ENCODE assay signal across 8 mouse cellular contexts in the genomic region with DNA sequence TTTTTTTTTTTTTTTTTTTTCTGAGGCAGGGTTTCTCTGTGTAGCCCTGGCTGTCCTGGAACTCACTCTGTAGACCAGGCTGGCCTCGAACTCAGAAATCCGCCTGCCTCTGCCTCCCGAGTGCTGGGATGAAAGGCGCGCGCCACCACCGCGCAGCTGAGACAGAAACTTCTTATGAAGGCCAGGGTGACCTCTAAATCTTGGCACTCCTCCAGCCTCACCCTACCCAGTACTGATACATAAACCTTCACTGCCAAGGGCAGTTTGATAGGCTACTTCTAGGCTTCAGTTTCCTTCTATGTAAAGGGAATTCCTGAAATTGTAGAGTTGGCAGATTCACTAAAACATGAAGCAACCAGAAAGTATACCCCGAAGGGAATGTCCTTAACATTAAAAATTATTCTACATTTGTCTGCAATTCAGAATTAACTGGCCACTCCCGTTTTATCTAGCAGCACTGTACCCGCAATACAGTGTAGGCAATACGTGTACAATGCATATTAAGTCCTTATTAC. TPM values are rescaled to one million over a fixed set of nuclear protein-coding genes. Genes with fewer than 3 reads are reported as not detected.
DNase-seq lines count a peak whose midpoint lies in the region; ATAC-seq and TF ChIP-seq lines count a peak whose summit lies in the region.

No protein-coding gene starts in this region.

- no peak overlapping the region for H3K9ac ChIP-seq in hindbrain, embryonic 15.5 days
- H3K9ac ChIP-seq in liver, postnatal 0 days (replicated peaks): peak overlapping the region; percentile 61; the same call in 1 of the 2 replicates

- peak overlapping the region; percentile 91 for H3K4me3 ChIP-seq in embryonic facial prominence, embryonic 10.5 days
- H3K4me3 ChIP-seq in hindbrain, embryonic 15.5 days: peak overlapping the region; percentile 72
- H3K4me3 ChIP-seq in liver, postnatal 0 days (ENCODE audit: low read depth, low read length): peak overlapping the region; percentile 79

- H3K27ac ChIP-seq in embryonic facial prominence, embryonic 10.5 days (replicated peaks): peak overlapping the region; percentile 95
- peak overlapping the region; percentile 87 for H3K27ac ChIP-seq in hindbrain, embryonic 15.5 days (replicated peaks)
- H3K27ac ChIP-seq in liver, postnatal 0 days (ENCODE audit: low read depth): peak overlapping the region; percentile 97; the same call in 1 of the 2 replicates

- no peak for TF ChIP-seq EP300 in liver, postnatal 0 days (IDR thresholded peaks at IDR 0.05; ENCODE audit: low read depth)

- no peaks in the 10 kb centered on the region for H3K9me3 ChIP-seq in embryonic facial prominence, embryonic 10.5 days
- no peaks in the 10 kb centered on the region for H3K9me3 ChIP-seq in hindbrain, embryonic 15.5 days
- 0 out of 2 replicates have a peak, but pooled peaks cover 3% of the 10 kb centered on the region for H3K9me3 ChIP-seq in liver, postnatal 0 days (ENCODE audit: low read length)

- H3K4me1 ChIP-seq in embryonic facial prominence, embryonic 10.5 days: peaks cover 8% of the 10 kb centered on the region; the same call in 1 of the 2 replicates
- peaks cover 8% of the 10 kb centered on the region for H3K4me1 ChIP-seq in hindbrain, embryonic 15.5 days (replicated peaks)
- peaks cover 18% of the 10 kb centered on the region for H3K4me1 ChIP-seq in liver, postnatal 0 days (ENCODE audit: insufficient read depth)

- H3K27me3 ChIP-seq in embryonic facial prominence, embryonic 10.5 days (replicated peaks; ENCODE audit: low read depth, poor library complexity, severe bottlenecking): no peaks in the 10 kb centered on the region
- H3K27me3 ChIP-seq in hindbrain, embryonic 15.5 days: no peaks in the 10 kb centered on the region
- no peaks in the 10 kb centered on the region for H3K27me3 ChIP-seq in liver, postnatal 0 days (ENCODE audit: insufficient read depth, low read length)

- no peak for TF ChIP-seq CTCF in liver, postnatal 0 days (IDR thresholded peaks at IDR 0.05; ENCODE audit: low read depth)

- peak overlapping the region; percentile 87 for H3K4me2 ChIP-seq in hindbrain, embryonic 15.5 days
- H3K4me2 ChIP-seq in liver, postnatal 0 days (ENCODE audit: low read depth, low read length): peak overlapping the region; percentile 92

- WGBS in embryonic facial prominence, embryonic 10.5 days: 88% methylated on average over 12 of the region's 12 CpGs
- 80% methylated on average over 12 of the region's 12 CpGs for WGBS in hindbrain, embryonic 15.5 days
- 72% methylated on average over 11 of the region's 12 CpGs for WGBS in liver, postnatal 0 days (ENCODE audit: insufficient replicate concordance)

- ATAC-seq in hindbrain, embryonic 15.5 days (ENCODE audit: low FRiP score, low read depth): no peak
- no peak for ATAC-seq in liver, postnatal 0 days
- ATAC-seq in frontal cortex, adult (ENCODE audit: low TSS enrichment): no peak

- DNase-seq in ovary, adult 18-20 months (ENCODE audit: low spot score): peak; percentile 21
- no peak for DNase-seq in ovary, postnatal 14 days (ENCODE audit: low spot score)
- no peak for DNase-seq in embryonic facial prominence, embryonic 10.5 days (ENCODE audit: low spot score)
- DNase-seq in liver, postnatal 0 days: no peak
- no peak for DNase-seq in urinary bladder, postnatal 25 days (ENCODE audit: low spot score)
- DNase-seq in frontal cortex, postnatal 10 days (ENCODE audit: low spot score in 2 of 2): no peak

- no peaks in the 10 kb centered on the region for H3K36me3 ChIP-seq in embryonic facial prominence, embryonic 10.5 days (replicated peaks)
- no peaks in the 10 kb centered on the region for H3K36me3 ChIP-seq in hindbrain, embryonic 15.5 days
- H3K36me3 ChIP-seq in liver, postnatal 0 days (replicated peaks; ENCODE audit: insufficient read depth, low read length): no peaks in the 10 kb centered on the region

RNA-seq across cellular contexts. Expression of gene Foxn2, which starts 0.9 kb away (rescaled TPM):
- 16.6 and 17.3 TPM in 2 replicates for polyA plus RNA-seq in embryonic facial prominence, embryonic 10.5 days (2016; fragmentation: Nextera tagmentation; extraction: Ambion mirVana)
- 8.5 TPM in 2 replicates for polyA plus RNA-seq in hindbrain, embryonic 15.5 days (2015; fragmentation: Nextera tagmentation; extraction: Ambion mirVana)
- 6.6 and 6.8 TPM in 2 replicates for polyA plus RNA-seq in liver, postnatal 0 days (2015; fragmentation: Nextera tagmentation; extraction: Ambion mirVana)
